Mouse (Mus musculus) small intestine, adult 10 weeks (tissue): ENCODE data around the gene Gm14406. TPM values are rescaled to one million over a fixed set of nuclear protein-coding genes. Genes with fewer than 3 reads are reported as not detected.

Experiments used
- polyA plus RNA-seq: library from polyadenylated mRNA; stranded (reverse); fragments of 350-450 nt; fragmentation: Illumina TruSeq; extraction: RNeasy Lipid Tissue Mini Kit (QIAGEN cat#74804); gene quantifications from one replicate; pipeline ENCODE4 v1.2.3, GENCODE M21; 2014; ENCODE audit warnings: low replicate concordance

Gm14406 gene
- polyA plus RNA-seq, result not detected

GRCm38 (mm10) chr2:177577998-177578397 lies at the start of gene Gm14406:
Gene Gm14406 (minus strand): TSS chr2:177578210.

Other genes with a start within 250 kb of the Gm14406 start
- 9.4 TPM for gene Gm14418, start 179.9 kb downstream of the Gm14406 start, polyA plus RNA-seq
- gene Zfp970, start 113.5 kb downstream of the Gm14406 start, polyA plus RNA-seq, result 52.2 TPM
- gene Gm14403, start 80.0 kb downstream of the Gm14406 start, polyA plus RNA-seq, result 16.9 TPM
- 9.7 TPM for gene Gm14322, start 181.1 kb upstream of the Gm14406 start, polyA plus RNA-seq